Mouse (Mus musculus) CH12.LX (cell line): ENCODE results near the gene Pnldc1.

ENCODE experiments used
- CTCF ChIP-seq, 2 experiments: IDR thresholded peaks in 1 of 2; conservative IDR thresholded peaks in 1 of 2; 2 replicates each; pipeline ENCODE4 v1.5.1; 2011 to 2012; ENCODE audit warnings: low read depth in 2 of 2, low read length in 2 of 2, improper control_type of control experiment in 1 of 2, inconsistent platforms in 1 of 2, mild to moderate bottlenecking in 1 of 2, moderate library complexity in 1 of 2
- EP300 ChIP-seq: IDR thresholded peaks from 2 replicates; pipeline ENCODE4 v1.6.1; 2011; ENCODE audit warnings: low read length, improper control_type of control experiment
- MAZ ChIP-seq: IDR thresholded peaks from 2 replicates; pipeline ENCODE4 v1.6.1; 2012; ENCODE audit warnings: low read depth, mild to moderate bottlenecking, inconsistent platforms, low read length, improper control_type of control experiment, moderate library complexity
- POLR2A ChIP-seq: IDR thresholded peaks from 2 replicates; pipeline ENCODE4 v1.6.1; 2011; ENCODE audit warnings: low read depth, mild to moderate bottlenecking, improper control_type of control experiment, low read length
- SIN3A ChIP-seq: IDR thresholded peaks from 2 replicates; pipeline ENCODE4 v1.6.1; 2012; ENCODE audit warnings: low read length, improper control_type of control experiment, inconsistent platforms
- UBTF ChIP-seq: IDR thresholded peaks from 2 replicates; pipeline ENCODE4 v1.6.1; 2012; ENCODE audit warnings: low read depth, mild to moderate bottlenecking, inconsistent platforms, low read length, improper control_type of control experiment, moderate library complexity
- ZNF384 ChIP-seq: IDR thresholded peaks from 2 replicates; pipeline ENCODE4 v1.6.1; 2012; ENCODE audit warnings: low read depth, low read length, improper control_type of control experiment, inconsistent platforms

- no peak for TF ChIP-seq MAZ
- TF ChIP-seq POLR2A: no peak
- no peak for TF ChIP-seq EP300
- no peak for TF ChIP-seq SIN3A
- no peak for TF ChIP-seq CTCF (conservative IDR thresholded peaks at IDR 0.05 in 1 of 2, IDR thresholded peaks at IDR 0.05 in 1 of 2; ENCODE audit: low read depth in 2 of 2, low read length in 2 of 2)
- TF ChIP-seq UBTF: no peak
- TF ChIP-seq ZNF384: no peak
Measured at GRCm38 (mm10) chr17:12897674-12898073, 12.4 kb downstream of the Pnldc1 start.
